Mouse (Mus musculus) megakaryocyte, embryonic 14.5 days (primary cell): ENCODE measurements around the gene Bnc2.

Experiments
- FLI1 ChIP-seq: IDR thresholded peaks from 2 replicates; pipeline ENCODE4 v1.6.1; 2012; ENCODE audit warnings: low read length, inconsistent platforms, mixed read lengths
- GATA1 ChIP-seq: IDR thresholded peaks from 3 replicates; pipeline ENCODE4 v1.6.1; 2012; ENCODE audit warnings: mixed read lengths, low read length, inconsistent platforms, borderline replicate concordance

GRCm38 (mm10) chr4:84609861-84610260 is 65.2 kb downstream of the Bnc2 start:
- no peak for TF ChIP-seq FLI1
- TF ChIP-seq GATA1 = no peak
